Mouse (Mus musculus) MEL (cell line): ENCODE measurements around the gene Nudt9.

Experiments used
- CHD1 ChIP-seq: IDR thresholded peaks from 2 replicates; pipeline ENCODE4 v1.6.1; 2012; ENCODE audit warnings: low read depth, mild to moderate bottlenecking, inconsistent platforms, low read length, improper control_type of control experiment
- CTCF ChIP-seq, 3 experiments: IDR thresholded peaks in 2 of 3; conservative IDR thresholded peaks in 1 of 3; 2 replicates each; pipeline ENCODE4 v1.5.1; 2011 to 2012; ENCODE audit warnings: low read length in 3 of 3, low read depth in 2 of 3, mild to moderate bottlenecking in 2 of 3, improper control_type of control experiment in 1 of 3, inconsistent platforms in 1 of 3, mixed read lengths in 1 of 3, moderate library complexity in 1 of 3; ENCODE audit not compliant: control insufficient read depth in 1 of 3, insufficient read depth in 1 of 3, poor library complexity in 1 of 3, severe bottlenecking in 1 of 3
- EP300 ChIP-seq, 2 experiments: IDR thresholded peaks; 2 replicates each; pipeline ENCODE4 v1.6.1; 2011; ENCODE audit warnings: improper control_type of control experiment in 2 of 2, low read length in 2 of 2, low read depth in 1 of 2, mild to moderate bottlenecking in 1 of 2
- ETS1 ChIP-seq: IDR thresholded peaks from 2 replicates; pipeline ENCODE4 v1.6.1; 2012; ENCODE audit warnings: low read depth, mild to moderate bottlenecking, inconsistent platforms, low read length, improper control_type of control experiment, moderate library complexity
- HCFC1 ChIP-seq: IDR thresholded peaks from 2 replicates; pipeline ENCODE4 v1.6.1; 2012; ENCODE audit warnings: low read depth, mild to moderate bottlenecking, inconsistent platforms, low read length, improper control_type of control experiment, moderate library complexity
- KAT2A ChIP-seq: conservative IDR thresholded peaks from 2 replicates; pipeline ENCODE4 v1.6.1; 2012; ENCODE audit warnings: low read depth, low read length, improper control_type of control experiment, inconsistent platforms
- MAX ChIP-seq: IDR thresholded peaks from 2 replicates; pipeline ENCODE4 v1.6.1; 2011; ENCODE audit warnings: low read length, improper control_type of control experiment
- MYC ChIP-seq: IDR thresholded peaks from 2 replicates; pipeline ENCODE4 v1.6.1; 2011; ENCODE audit warnings: low read depth, mild to moderate bottlenecking, low read length, improper control_type of control experiment, moderate library complexity
- POLR2A ChIP-seq, 2 experiments: IDR thresholded peaks; 2 replicates each; pipeline ENCODE4 v1.6.1; 2011 to 2012; ENCODE audit warnings: low read length in 2 of 2, mild to moderate bottlenecking in 2 of 2, control low read depth in 1 of 2, improper control_type of control experiment in 1 of 2, low read depth in 1 of 2, moderate library complexity in 1 of 2; ENCODE audit not compliant: control insufficient read depth in 1 of 2, insufficient read depth in 1 of 2, poor library complexity in 1 of 2
- TAL1 ChIP-seq: IDR thresholded peaks from 2 replicates; pipeline ENCODE4 v1.6.1; 2012; ENCODE audit warnings: mild to moderate bottlenecking, inconsistent platforms, low read length, moderate library complexity, mixed read lengths
- TCF12 ChIP-seq: IDR thresholded peaks from 2 replicates; pipeline ENCODE4 v1.6.1; 2014; ENCODE audit warnings: low read depth, mild to moderate bottlenecking, inconsistent platforms, low read length, improper control_type of control experiment, moderate library complexity
- UBTF ChIP-seq: IDR thresholded peaks from 2 replicates; pipeline ENCODE4 v1.6.1; 2012; ENCODE audit warnings: low read depth, mild to moderate bottlenecking, inconsistent platforms, low read length, improper control_type of control experiment, moderate library complexity, borderline replicate concordance; ENCODE audit not compliant: insufficient read depth
- USF1 ChIP-seq: IDR thresholded peaks from 2 replicates; pipeline ENCODE4 v1.6.1; 2014; ENCODE audit warnings: low read depth, mild to moderate bottlenecking, inconsistent platforms, low read length, improper control_type of control experiment, moderate library complexity
- ZMIZ1 ChIP-seq: IDR thresholded peaks from 2 replicates; pipeline ENCODE4 v1.6.1; 2012; ENCODE audit warnings: low read depth, mild to moderate bottlenecking, inconsistent platforms, low read length, improper control_type of control experiment, moderate library complexity

GRCm38 (mm10) chr5:104096078-104096938 is 50.2 kb downstream of the Nudt9 start:
- no peak for TF ChIP-seq TCF12
- TF ChIP-seq USF1 = no peak
- no peak for TF ChIP-seq CTCF (IDR thresholded peaks at IDR 0.05 in 2 of 3, conservative IDR thresholded peaks at IDR 0.05 in 1 of 3; ENCODE audit: control insufficient read depth in 1 of 3, insufficient read depth in 1 of 3, low read depth in 2 of 3, low read length in 3 of 3, poor library complexity in 1 of 3, severe bottlenecking in 1 of 3)
- TF ChIP-seq ETS1 = no peak
- TF ChIP-seq KAT2A = no peak
- TF ChIP-seq HCFC1 = no peak
- TF ChIP-seq MAX = no peak
- no peak for TF ChIP-seq POLR2A (IDR thresholded peaks at IDR 0.05; ENCODE audit: control insufficient read depth in 1 of 2, insufficient read depth in 1 of 2, low read depth in 1 of 2, low read length in 2 of 2, poor library complexity in 1 of 2)
- TF ChIP-seq ZMIZ1 = no peak
- TF ChIP-seq MYC = no peak
- TF ChIP-seq EP300 (IDR thresholded peaks at IDR 0.05; ENCODE audit: low read depth in 1 of 2, low read length in 2 of 2) = no peak
- TF ChIP-seq CHD1 = no peak
- no peak for TF ChIP-seq TAL1
- no peak for TF ChIP-seq UBTF
